Mouse (Mus musculus): Measurements from ENCODE around the gene Cdh20.

DNA sequence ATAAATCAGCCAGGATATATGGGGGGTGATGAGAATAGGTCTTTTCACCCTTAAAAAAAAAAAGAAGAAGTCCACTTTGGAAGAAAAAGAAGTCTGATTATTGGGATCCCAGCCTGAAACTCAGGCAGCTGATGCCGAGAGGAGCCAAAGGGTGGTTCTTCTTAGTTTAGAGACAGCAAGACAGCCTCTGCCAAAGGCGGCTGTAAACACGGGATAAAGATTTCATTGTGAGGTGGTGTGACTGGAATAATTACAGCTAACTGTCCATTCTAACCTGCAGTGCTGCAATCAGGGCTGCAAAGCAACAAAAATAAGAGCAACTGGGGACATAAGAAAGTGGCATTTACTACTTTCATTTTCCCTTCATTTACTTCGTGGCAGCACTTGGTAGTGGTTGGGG is 3.6 kb downstream of the Cdh20 start:
- TF ChIP-seq CTCF (IDR thresholded peaks at IDR 0.05; ENCODE audit: low read depth) (no peak), EP300 (IDR thresholded peaks at IDR 0.05; ENCODE audit: low read depth) (no peak)
